Mouse (Mus musculus): ENCODE measurements around the gene Ahcy.
"Not testable (repeated sequence)": the region's sequence is repeated elsewhere in the genome, so short reads cannot be mapped to it uniquely, and the experiment has no call there.

The Ahcy gene

GRCm38 (mm10) chr2:155074766-155075330, 551 bp upstream of the Ahcy start:
- peak in 1 of 2 experiments; percentile 33 for DNase-seq

- peak in 1 of 2 experiments; percentile 11 for DNase-seq
Observed at GRCm38 (mm10) chr2:155073347-155073746, 950 bp downstream of the Ahcy start.

- DNase-seq: peak in 1 of 2 experiments; percentile 12
Observed at GRCm38 (mm10) chr2:155072353-155073145, 1.7 kb downstream of the Ahcy start.

GRCm38 (mm10) chr2:155071027-155071426, 3.3 kb downstream of the Ahcy start:
- DNase-seq: peak; percentile 14 to 15

- DNase-seq: no peak
Observed at GRCm38 (mm10) chr2:155057361-155057760, 16.9 kb downstream of the Ahcy start.

GRCm38 (mm10) chr2:155056076-155056578, 18.2 kb downstream of the Ahcy start:
- DNase-seq: no peak

- DNase-seq: no peak
Observed at GRCm38 (mm10) chr2:155054672-155055071, 19.6 kb downstream of the Ahcy start.

GRCm38 (mm10) chr2:155053512-155053911, 20.8 kb downstream of the Ahcy start:
- not testable (repeated sequence) for DNase-seq

GRCm38 (mm10) chr2:155052681-155053080, 21.6 kb downstream of the Ahcy start:
- no peak for DNase-seq

- peak; percentile 18 to 38 for DNase-seq
Observed at GRCm38 (mm10) chr2:155051622-155052351, 22.5 kb downstream of the Ahcy start.

- peak; percentile 99 for DNase-seq
Observed at GRCm38 (mm10) chr2:155050504-155051236, 23.6 kb downstream of the Ahcy start.

- DNase-seq: no peak
Observed at GRCm38 (mm10) chr2:155050108-155050503, 24.2 kb downstream of the Ahcy start.

- DNase-seq: no peak
Observed at GRCm38 (mm10) chr2:155047452-155048178, 26.7 kb downstream of the Ahcy start.

GRCm38 (mm10) chr2:155046803-155047202, 27.5 kb downstream of the Ahcy start:
- DNase-seq: no peak

GRCm38 (mm10) chr2:155045075-155045474, 29.2 kb downstream of the Ahcy start:
- no peak for DNase-seq

GRCm38 (mm10) chr2:155044542-155044941, 29.8 kb downstream of the Ahcy start:
- DNase-seq: no peak

GRCm38 (mm10) chr2:155039956-155040355, 34.3 kb downstream of the Ahcy start:
- no peak for DNase-seq

GRCm38 (mm10) chr2:155032938-155033710, 41.2 kb downstream of the Ahcy start:
- DNase-seq: no peak

GRCm38 (mm10) chr2:155030831-155031230, 43.5 kb downstream of the Ahcy start:
- DNase-seq: peak; percentile 60 to 71

GRCm38 (mm10) chr2:155020247-155020826, 54.0 kb downstream of the Ahcy start:
- peak; percentile 13 to 26 for DNase-seq

GRCm38 (mm10) chr2:155019673-155020072, 54.6 kb downstream of the Ahcy start:
- DNase-seq: peak; percentile 96 to 97

Measured in cerebellum, postnatal 10 days (tissue).